Mouse (Mus musculus): ENCODE measurements at regions not wholly inside any gene's neighbourhood (a gene's known extent, or its start where the extent isn't known, plus 50 kb on each side); places are given as distances from the start of the nearest gene placed in this dataset.

GRCm38 (mm10) chr13:51349818-51350551 lies 58.5 kb upstream of the S1pr3 start:
- ATAC-seq (ENCODE audit: low FRiP score, low read depth), result no peak
- 83% methylated on average over 11 of the region's 11 CpGs for WGBS
- Histone ChIP-seq H3K4me3 (no peak overlapping the region), H3K4me1 (peaks cover 17% of the 10 kb centered on the region), H3K27me3 (no peaks in the 10 kb centered on the region), H3K36me3 (no peaks in the 10 kb centered on the region), H3K4me2 (replicated peaks) (no peak overlapping the region), H3K9me3 (no peaks in the 10 kb centered on the region), H3K9ac (replicated peaks) (no peak overlapping the region), H3K27ac (replicated peaks) (no peak overlapping the region)

GRCm38 (mm10) chr13:51352874-51353273 lies 55.6 kb upstream of the S1pr3 start:
- Histone ChIP-seq H3K4me2 (replicated peaks) (no peak overlapping the region), H3K9ac (replicated peaks) (no peak overlapping the region), H3K4me3 (no peak overlapping the region), H3K36me3 (no peaks in the 10 kb centered on the region), H3K4me1 (0 out of 2 replicates have a peak, but pooled peaks cover 2% of the 10 kb centered on the region), H3K27me3 (no peaks in the 10 kb centered on the region), H3K9me3 (no peaks in the 10 kb centered on the region), H3K27ac (replicated peaks) (no peak overlapping the region)
- no peak for ATAC-seq (ENCODE audit: low FRiP score, low read depth)
- WGBS, result 89% methylated on average over 4 of the region's 4 CpGs

- H3K27me3 ChIP-seq, result no peaks in the 10 kb centered on the region
- no peaks in the 10 kb centered on the region for H3K36me3 ChIP-seq
- H3K9me3 ChIP-seq, result no peaks in the 10 kb centered on the region
- H3K4me2 ChIP-seq (replicated peaks), result no peak overlapping the region
- H3K4me1 ChIP-seq, result no peaks in the 10 kb centered on the region
- no peak overlapping the region for H3K27ac ChIP-seq (replicated peaks)
- no peak overlapping the region for H3K9ac ChIP-seq (replicated peaks)
- H3K4me3 ChIP-seq, result no peak overlapping the region
- 84% methylated on average over 2 of the region's 2 CpGs for WGBS
- no peak for ATAC-seq (ENCODE audit: low FRiP score, low read depth)
These were observed 52.9 kb upstream of the S1pr3 start for GRCm38 (mm10) chr13:51355507-51355906.
